Mouse (Mus musculus) C2C12 (cell line): ENCODE data around the gene Lef1.

ENCODE experiments used
- CEBPB ChIP-seq: IDR thresholded peaks from one replicate; pipeline ENCODE4 v1.6.1; 2011; ENCODE audit warnings: low read depth, mild to moderate bottlenecking, control low read depth, moderate library complexity
- CTCF ChIP-seq: IDR thresholded peaks from one replicate; pipeline ENCODE4 v1.5.1; 2011; ENCODE audit not compliant: control insufficient read depth, insufficient read depth, insufficient read length
- FOSL1 ChIP-seq: IDR thresholded peaks from one replicate; pipeline ENCODE4 v1.8.0; 2011; ENCODE audit warnings: mild to moderate bottlenecking, low read length; ENCODE audit not compliant: poor library complexity, insufficient read depth, severe bottlenecking
- MAX ChIP-seq: IDR thresholded peaks from one replicate; pipeline ENCODE4 v1.6.1; 2011; ENCODE audit warnings: mild to moderate bottlenecking, control low read depth
- MYOD1 ChIP-seq: IDR thresholded peaks from one replicate; pipeline ENCODE4 v1.6.1; 2011; ENCODE audit warnings: low read depth; ENCODE audit not compliant: control insufficient read depth, insufficient read length
- USF1 ChIP-seq: IDR thresholded peaks from one replicate; pipeline ENCODE4 v1.6.1; 2011; ENCODE audit warnings: low read depth, mild to moderate bottlenecking, control low read depth, moderate library complexity

GRCm38 (mm10) chr3:131092113-131092512 lies 18.2 kb upstream of the Lef1 start:
- TF ChIP-seq USF1 = no peak
- no peak for TF ChIP-seq CTCF
- TF ChIP-seq MAX = no peak
- TF ChIP-seq CEBPB = no peak
- no peak for TF ChIP-seq MYOD1
- TF ChIP-seq FOSL1 = no peak
